In genomic region chr3:68574565-68574964, GRCm38 (mm10) we compare ENCODE assay signal across 12 mouse cellular contexts.
A peak's percentile ranks its signal among the peaks of the same experiment; 100 is the strongest.
DNase-seq lines count a peak whose midpoint lies in the region; ATAC-seq and TF ChIP-seq lines count a peak whose summit lies in the region.
"Had no signal": no experiment of that assay in that cellular context is flagged by ENCODE, and none has a peak within 500 bp of the region (broad histone marks: within the 10 kb centered on the region; RNA-seq: fewer than 3 reads in every experiment).

No protein-coding gene starts in this region.

- no peaks in the 10 kb centered on the region for H3K36me3 ChIP-seq in kidney, embryonic 16.5 days (ENCODE audit: insufficient read depth, low read length)
- H3K36me3 ChIP-seq in kidney, adult 2 months (ENCODE audit: control insufficient read depth, insufficient read depth, low read length), result no peaks in the 10 kb centered on the region
- no peaks in the 10 kb centered on the region for H3K36me3 ChIP-seq in hindbrain, embryonic 10.5 days
- H3K36me3 ChIP-seq in midbrain, embryonic 15.5 days (replicated peaks), result no peaks in the 10 kb centered on the region
- H3K36me3 ChIP-seq: liver, embryonic 15.5 days had no signal

- H3K9ac ChIP-seq in kidney, embryonic 16.5 days (replicated peaks; ENCODE audit: low read length), result no peak overlapping the region
- H3K9ac ChIP-seq in midbrain, embryonic 15.5 days, result peak overlapping the region; percentile 7; the same call in 1 of the 2 replicates
- H3K9ac ChIP-seq: liver, embryonic 15.5 days had no signal

- DNase-seq in kidney, adult 2 months, result no peak
- DNase-seq in cerebellum, postnatal 10 days, result peak; percentile 57 to 62
- DNase-seq in hindbrain, embryonic 10.5 days (ENCODE audit: low spot score), result no peak
- no peak for DNase-seq in urinary bladder, adult 2 months (ENCODE audit: low spot score)
- no peak for DNase-seq in heart, postnatal 36 days
- DNase-seq: adrenal gland, postnatal 14 days; embryo, embryonic 11 days; thymus, postnatal 25 days had no signal

- intact Hi-C loops in heart, postnatal 36 days (cut with DNase I), result no loop called here

- H3K9me3 ChIP-seq in kidney, embryonic 16.5 days (ENCODE audit: low read length), result no peaks in the 10 kb centered on the region
- H3K9me3 ChIP-seq in hindbrain, embryonic 10.5 days, result no peaks in the 10 kb centered on the region
- H3K9me3 ChIP-seq in midbrain, embryonic 15.5 days, result no peaks in the 10 kb centered on the region
- H3K9me3 ChIP-seq: liver, embryonic 15.5 days had no signal

- TF ChIP-seq POLR2A in kidney, adult 2 months (IDR thresholded peaks at IDR 0.05; ENCODE audit: low read depth, low read length), result no peak

- no peak for TF ChIP-seq CTCF in kidney, adult 2 months (conservative IDR thresholded peaks at IDR 0.05; ENCODE audit: insufficient read depth, insufficient read length, low read depth, low read length)

- no peak overlapping the region for H3K27ac ChIP-seq in kidney, embryonic 16.5 days (ENCODE audit: low read length)
- H3K27ac ChIP-seq in kidney, adult 2 months (ENCODE audit: insufficient read depth, low read depth, low read length), result no peak overlapping the region
- H3K27ac ChIP-seq in hindbrain, embryonic 10.5 days, result no peak overlapping the region
- peak overlapping the region; percentile 66 for H3K27ac ChIP-seq in midbrain, embryonic 15.5 days
- H3K27ac ChIP-seq: liver, embryonic 15.5 days had no signal

- H3K4me3 ChIP-seq in kidney, embryonic 16.5 days (ENCODE audit: low read length), result no peak overlapping the region
- H3K4me3 ChIP-seq in kidney, adult 2 months (ENCODE audit: insufficient read depth, low read depth, low read length), result no peak overlapping the region
- peak overlapping the region; percentile 11; the same call in 1 of the 2 replicates for H3K4me3 ChIP-seq in hindbrain, embryonic 10.5 days
- H3K4me3 ChIP-seq in midbrain, embryonic 15.5 days, result peak overlapping the region; percentile 59
- H3K4me3 ChIP-seq: liver, embryonic 15.5 days had no signal

- peaks cover 37% of the 10 kb centered on the region for H3K4me1 ChIP-seq in kidney, embryonic 16.5 days (ENCODE audit: insufficient read depth, low read length)
- H3K4me1 ChIP-seq in kidney, adult 2 months (ENCODE audit: control insufficient read depth, insufficient read depth, low read length), result no peaks in the 10 kb centered on the region; the same call in 1 of the 2 replicates
- peaks cover 59% of the 10 kb centered on the region for H3K4me1 ChIP-seq in hindbrain, embryonic 10.5 days (replicated peaks)
- H3K4me1 ChIP-seq in midbrain, embryonic 15.5 days, result peaks cover 51% of the 10 kb centered on the region

- peak overlapping the region; percentile 14; the same call in 1 of the 2 replicates for H3K4me2 ChIP-seq in kidney, embryonic 16.5 days (replicated peaks; ENCODE audit: low read depth, low read length)
- H3K4me2 ChIP-seq in midbrain, embryonic 15.5 days, result peak overlapping the region; percentile 72
- H3K4me2 ChIP-seq: liver, embryonic 15.5 days had no signal

- H3K27me3 ChIP-seq in kidney, embryonic 16.5 days (ENCODE audit: insufficient read depth, low read length), result no peaks in the 10 kb centered on the region
- H3K27me3 ChIP-seq in kidney, adult 2 months (replicated peaks; ENCODE audit: control insufficient read depth, insufficient read depth, low read length), result no peaks in the 10 kb centered on the region
- no peaks in the 10 kb centered on the region for H3K27me3 ChIP-seq in hindbrain, embryonic 10.5 days (ENCODE audit: insufficient read depth, poor library complexity, severe bottlenecking)
- no peaks in the 10 kb centered on the region for H3K27me3 ChIP-seq in midbrain, embryonic 15.5 days (replicated peaks)
- H3K27me3 ChIP-seq: liver, embryonic 15.5 days had no signal

- 71% methylated on average over 8 of the region's 8 CpGs for WGBS in kidney, embryonic 16.5 days
- WGBS in kidney, adult 2 months, result 82% methylated on average over 8 of the region's 8 CpGs
- 68% methylated on average over 8 of the region's 8 CpGs for WGBS in hindbrain, embryonic 10.5 days
- 42% methylated on average over 8 of the region's 8 CpGs for WGBS in midbrain, embryonic 15.5 days

- no peak for ATAC-seq in kidney, embryonic 16.5 days (ENCODE audit: low FRiP score, low TSS enrichment)
- no peak for ATAC-seq in midbrain, embryonic 15.5 days (replicated peaks)
- ATAC-seq in inflammation-experienced regulatory T-cells, adult 6 months, result no peak

Comparison
In these comparisons a context has a peak if more than half of its experiments do, and no peak if none do; other contexts are left out.
1. H3K4me3 ChIP-seq: peak in hindbrain, embryonic 10.5 days (single experiment) and midbrain, embryonic 15.5 days (single experiment); none in kidney, embryonic 16.5 days (single experiment) and kidney, adult 2 months (single experiment).
2. DNase-seq: peak in cerebellum, postnatal 10 days (2 of 2); none in kidney, adult 2 months (single experiment), hindbrain, embryonic 10.5 days (single experiment), urinary bladder, adult 2 months (single experiment) and heart, postnatal 36 days (0 of 2).